Mouse (Mus musculus): ENCODE measurements around the gene Ptpn5.

- TF ChIP-seq POLR2A (IDR thresholded peaks at IDR 0.05; ENCODE audit: insufficient read depth, low read length): no peak
- no peak for TF ChIP-seq CTCF (IDR thresholded peaks at IDR 0.05; ENCODE audit: low read depth, low read length)
Observed at GRCm38 (mm10) chr7:47050366-47050765, 83.1 kb downstream of the Ptpn5 start, which contains the start of gene Tmem86a.

All from ES-Bruce4 (cell line).